Mouse (Mus musculus) embryonic facial prominence, embryonic 15.5 days (tissue): ENCODE results near the gene Zbtb16. TPM values are rescaled to one million over a fixed set of nuclear protein-coding genes. Genes with fewer than 3 reads are reported as not detected.

Experiments used
- ATAC-seq: fragments of 200-750 bp; cut with Nextera tagmentation; 2 replicates; pipeline ENCODE4 v1.8.0; 2017; ENCODE audit warnings: low read depth, moderate TSS enrichment; ENCODE audit not compliant: insufficient number of reproducible peaks, low FRiP score, low TSS enrichment
- H3K27ac ChIP-seq: fragments of 300-500 bp; sonication (generic); replicated peaks from 2 replicates; pipeline ENCODE4 v1.5.1; 2015; ENCODE audit warnings: mild to moderate bottlenecking, inconsistent platforms
- H3K27me3 ChIP-seq: fragments of 300-500 bp; sonication (generic); 2 replicates; pipeline ENCODE4 v1.6.1; 2015; ENCODE audit warnings: inconsistent platforms
- H3K36me3 ChIP-seq: fragments of 300-500 bp; sonication (generic); 2 replicates; pipeline ENCODE4 v1.6.1; 2015; ENCODE audit warnings: mild to moderate bottlenecking, inconsistent platforms
- H3K4me1 ChIP-seq: fragments of 300-500 bp; sonication (generic); 2 replicates; pipeline ENCODE4 v1.6.1; 2015; ENCODE audit warnings: inconsistent platforms
- H3K4me2 ChIP-seq: fragments of 300-500 bp; sonication (generic); replicated peaks from 2 replicates; pipeline ENCODE4 v1.6.1; 2015; ENCODE audit warnings: mild to moderate bottlenecking, inconsistent platforms
- H3K4me3 ChIP-seq: fragments of 300-500 bp; sonication (generic); replicated peaks from 2 replicates; pipeline ENCODE4 v1.5.1; 2015; ENCODE audit warnings: mild to moderate bottlenecking, inconsistent platforms
- H3K9ac ChIP-seq: fragments of 300-500 bp; sonication (generic); 2 replicates; pipeline ENCODE4 v1.6.1; 2015; ENCODE audit warnings: inconsistent platforms
- H3K9me3 ChIP-seq: fragments of 300-500 bp; sonication (generic); replicated peaks from 2 replicates; pipeline ENCODE4 v1.6.1; 2016; ENCODE audit warnings: inconsistent platforms
- WGBS: fragments of 180-500 bp; shearing (Covaris S2); methylation state at CpG from one replicate; pipeline ENCODE4 v1.1.7; 2015; 5-methylcytosine and 5-hydroxymethylcytosine counted together
- polyA plus RNA-seq: library from polyadenylated mRNA; unstranded; fragments of >200 nt; fragmentation: Nextera tagmentation; extraction: Ambion mirVana; gene quantifications from 2 replicates; pipeline ENCODE4 v1.2.1, GENCODE M21; 2015

Zbtb16 gene
- polyA plus RNA-seq: 9.1 and 10.0 TPM in 2 replicates

- WGBS: under 1% methylated on average over 72 of the region's 78 CpGs
- Histone ChIP-seq H3K4me1 (peaks cover 27% of the 10 kb centered on the region), H3K4me2 (peak within 1 kb of the TSS; percentile 95), H3K27ac (peak within 1 kb of the TSS; percentile 60; the same call in 1 of the 2 replicates), H3K4me3 (peak within 1 kb of the TSS; percentile 61), H3K36me3 (no peaks in the 10 kb centered on the region), H3K9me3 (no peaks in the 10 kb centered on the region), H3K9ac (peak within 1 kb of the TSS; percentile 46), H3K27me3 (peaks cover 57% of the 10 kb centered on the region)
- peak; percentile 83 for ATAC-seq
Observed at GRCm38 (mm10) chr9:48835631-48836565, at the start of gene Zbtb16. Zbtb16 (minus strand) TSS chr9:48836222.

GRCm38 (mm10) chr9:48872896-48873295 lies 36.9 kb upstream of the Zbtb16 start:
- Histone ChIP-seq H3K9me3 (no peaks in the 10 kb centered on the region), H3K4me1 (no peaks in the 10 kb centered on the region), H3K36me3 (no peaks in the 10 kb centered on the region), H3K27me3 (no peaks in the 10 kb centered on the region; the same call in 1 of the 2 replicates), H3K4me2 (no peak overlapping the region), H3K4me3 (no peak overlapping the region), H3K27ac (no peak overlapping the region), H3K9ac (no peak overlapping the region)
- 85% methylated on average over 8 of the region's 8 CpGs for WGBS
- ATAC-seq: no peak

GRCm38 (mm10) chr9:48866523-48867121 lies 30.6 kb upstream of the Zbtb16 start:
- Histone ChIP-seq H3K9ac (no peak overlapping the region), H3K27ac (no peak overlapping the region), H3K9me3 (no peaks in the 10 kb centered on the region), H3K4me3 (no peak overlapping the region), H3K36me3 (no peaks in the 10 kb centered on the region), H3K27me3 (peaks cover 7% of the 10 kb centered on the region; the same call in 1 of the 2 replicates), H3K4me2 (no peak overlapping the region), H3K4me1 (no peaks in the 10 kb centered on the region)
- WGBS: 62% methylated on average over 12 of the region's 12 CpGs
- ATAC-seq: no peak

GRCm38 (mm10) chr9:48865235-48865634 lies 29.2 kb upstream of the Zbtb16 start:
- no peaks in the 10 kb centered on the region for H3K36me3 ChIP-seq
- no peak overlapping the region for H3K9ac ChIP-seq
- H3K9me3 ChIP-seq: no peaks in the 10 kb centered on the region
- no peak overlapping the region for H3K4me3 ChIP-seq
- H3K4me1 ChIP-seq: peaks cover 4% of the 10 kb centered on the region
- H3K27ac ChIP-seq: peak overlapping the region; percentile 63; the same call in 1 of the 2 replicates
- H3K27me3 ChIP-seq: peaks cover 7% of the 10 kb centered on the region; the same call in 1 of the 2 replicates
- no peak overlapping the region for H3K4me2 ChIP-seq
- WGBS: 31% methylated on average over 9 of the region's 9 CpGs
- ATAC-seq: peak; percentile 29; the same call in 1 of the 2 replicates

GRCm38 (mm10) chr9:48861481-48861880 lies 25.5 kb upstream of the Zbtb16 start:
- H3K4me3 ChIP-seq: no peak overlapping the region
- WGBS: 64% methylated on average over 10 of the region's 10 CpGs
- no peak overlapping the region for H3K9ac ChIP-seq
- H3K27me3 ChIP-seq: 0 out of 2 replicates have a peak, but pooled peaks cover 7% of the 10 kb centered on the region
- no peak overlapping the region for H3K4me2 ChIP-seq
- no peak overlapping the region for H3K27ac ChIP-seq
- no peak for ATAC-seq
- no peaks in the 10 kb centered on the region for H3K9me3 ChIP-seq
- peaks cover 6% of the 10 kb centered on the region for H3K4me1 ChIP-seq
- H3K36me3 ChIP-seq: no peaks in the 10 kb centered on the region

GRCm38 (mm10) chr9:48860526-48860845 lies 24.5 kb upstream of the Zbtb16 start:
- H3K4me3 ChIP-seq: no peak overlapping the region
- WGBS: 2% methylated on average over 6 of the region's 6 CpGs
- no peaks in the 10 kb centered on the region for H3K9me3 ChIP-seq
- no peak overlapping the region for H3K27ac ChIP-seq
- peaks cover 6% of the 10 kb centered on the region for H3K4me1 ChIP-seq
- no peak for ATAC-seq
- no peak overlapping the region for H3K9ac ChIP-seq
- H3K4me2 ChIP-seq: no peak overlapping the region
- no peaks in the 10 kb centered on the region for H3K36me3 ChIP-seq
- H3K27me3 ChIP-seq: 0 out of 2 replicates have a peak, but pooled peaks cover 7% of the 10 kb centered on the region

- Histone ChIP-seq H3K4me3 (no peak overlapping the region), H3K27ac (no peak overlapping the region), H3K27me3 (0 out of 2 replicates have a peak, but pooled peaks cover 7% of the 10 kb centered on the region), H3K4me1 (peaks cover 6% of the 10 kb centered on the region), H3K9ac (no peak overlapping the region), H3K4me2 (no peak overlapping the region), H3K9me3 (no peaks in the 10 kb centered on the region), H3K36me3 (no peaks in the 10 kb centered on the region)
- ATAC-seq: no peak
- 22% methylated on average over 10 of the region's 10 CpGs for WGBS
Observed at GRCm38 (mm10) chr9:48859828-48860525, 24.0 kb upstream of the Zbtb16 start.

- Histone ChIP-seq H3K27ac (no peak overlapping the region), H3K27me3 (0 out of 2 replicates have a peak, but pooled peaks cover 7% of the 10 kb centered on the region), H3K4me2 (no peak overlapping the region), H3K9ac (no peak overlapping the region), H3K4me1 (peaks cover 6% of the 10 kb centered on the region), H3K36me3 (no peaks in the 10 kb centered on the region), H3K9me3 (no peaks in the 10 kb centered on the region), H3K4me3 (no peak overlapping the region)
- ATAC-seq: no peak
- WGBS: 63% methylated on average over 7 of the region's 7 CpGs
Observed at GRCm38 (mm10) chr9:48857944-48858343, 21.9 kb upstream of the Zbtb16 start.

GRCm38 (mm10) chr9:48856240-48856639 lies 20.2 kb upstream of the Zbtb16 start:
- Histone ChIP-seq H3K9me3 (no peaks in the 10 kb centered on the region), H3K9ac (no peak overlapping the region), H3K27ac (no peak overlapping the region), H3K27me3 (no peaks in the 10 kb centered on the region), H3K36me3 (no peaks in the 10 kb centered on the region), H3K4me1 (peaks cover 6% of the 10 kb centered on the region), H3K4me3 (no peak overlapping the region), H3K4me2 (no peak overlapping the region)
- WGBS: 78% methylated on average over 4 of the region's 4 CpGs
- no peak for ATAC-seq

- H3K9me3 ChIP-seq: no peaks in the 10 kb centered on the region
- H3K4me2 ChIP-seq: no peak overlapping the region
- H3K4me1 ChIP-seq: no peaks in the 10 kb centered on the region
- no peak for ATAC-seq
- WGBS: 86% methylated on average over 5 of the region's 5 CpGs
- H3K4me3 ChIP-seq: no peak overlapping the region
- H3K9ac ChIP-seq: no peak overlapping the region
- no peak overlapping the region for H3K27ac ChIP-seq
- no peaks in the 10 kb centered on the region for H3K27me3 ChIP-seq
- H3K36me3 ChIP-seq: no peaks in the 10 kb centered on the region
Observed at GRCm38 (mm10) chr9:48849531-48849930, 13.5 kb upstream of the Zbtb16 start.

- H3K9me3 ChIP-seq: no peaks in the 10 kb centered on the region
- no peak overlapping the region for H3K4me2 ChIP-seq
- no peak for ATAC-seq
- H3K27ac ChIP-seq: no peak overlapping the region
- no peaks in the 10 kb centered on the region for H3K36me3 ChIP-seq
- 93% methylated on average over 3 of the region's 3 CpGs for WGBS
- H3K27me3 ChIP-seq: peaks cover 25% of the 10 kb centered on the region
- peaks cover 22% of the 10 kb centered on the region for H3K4me1 ChIP-seq
- H3K9ac ChIP-seq: no peak overlapping the region
- H3K4me3 ChIP-seq: no peak overlapping the region
Observed at GRCm38 (mm10) chr9:48839568-48839967, 3.5 kb upstream of the Zbtb16 start.
